Mouse (Mus musculus) brain, embryonic 14.5 days (tissue): ENCODE measurements at regions not wholly inside any gene's neighbourhood (a gene's known extent, or its start where the extent isn't known, plus 50 kb on each side); places are given as distances from the start of the nearest gene placed in this dataset.

Experiments
- CTCF ChIP-seq: fragments of 200-500 bp; IDR thresholded peaks from 2 replicates; pipeline ENCODE4 v1.5.1; 2012; ENCODE audit warnings: inconsistent platforms, mild to moderate bottlenecking, moderate library complexity, borderline replicate concordance; ENCODE audit not compliant: insufficient read depth, insufficient read length; ENCODE audit errors: extremely low read depth
- POLR2A ChIP-seq: fragments of 200-500 bp; IDR thresholded peaks from 2 replicates; pipeline ENCODE4 v1.6.1; 2012; ENCODE audit warnings: mild to moderate bottlenecking, inconsistent platforms, borderline replicate concordance; ENCODE audit not compliant: poor library complexity, insufficient read depth, insufficient read length, severe bottlenecking; ENCODE audit errors: extremely low read depth

- TF ChIP-seq CTCF (no peak), POLR2A (no peak)
These were observed 1891.0 kb upstream of the Lrrc6 start for GRCm38 (mm10) chr15:68391737-68392136.
